Mouse (Mus musculus) lung, embryonic 15.5 days (tissue): ENCODE results near the gene Ddx28. TPM values are rescaled to one million over a fixed set of nuclear protein-coding genes. Genes with fewer than 3 reads are reported as not detected.

Source experiments
- ATAC-seq: fragments of 200-750 bp; cut with Nextera tagmentation; 2 replicates; pipeline ENCODE4 v1.8.0; 2017; ENCODE audit warnings: moderate number of reproducible peaks, borderline replicate concordance; ENCODE audit not compliant: low FRiP score, low TSS enrichment; ENCODE audit errors: extremely low read depth
- H3K27ac ChIP-seq: fragments of 300-500 bp; sonication (generic); 2 replicates; pipeline ENCODE4 v1.5.1; 2015; ENCODE audit warnings: moderate library complexity, mild to moderate bottlenecking, inconsistent platforms
- H3K27me3 ChIP-seq: fragments of 300-500 bp; sonication (generic); 2 replicates; pipeline ENCODE4 v1.6.1; 2015; ENCODE audit warnings: inconsistent platforms
- H3K36me3 ChIP-seq: fragments of 300-500 bp; sonication (generic); 2 replicates; pipeline ENCODE4 v1.6.1; 2015; ENCODE audit warnings: inconsistent platforms
- H3K4me1 ChIP-seq: fragments of 300-500 bp; sonication (generic); 2 replicates; pipeline ENCODE4 v1.6.1; 2015; ENCODE audit warnings: inconsistent platforms
- H3K4me2 ChIP-seq: fragments of 300-500 bp; sonication (generic); 2 replicates; pipeline ENCODE4 v1.6.1; 2015; ENCODE audit warnings: inconsistent platforms, mild to moderate bottlenecking, moderate library complexity
- H3K4me3 ChIP-seq: fragments of 300-500 bp; sonication (generic); 2 replicates; pipeline ENCODE4 v1.5.1; 2015; ENCODE audit warnings: mild to moderate bottlenecking, inconsistent platforms
- H3K9ac ChIP-seq: fragments of 300-500 bp; sonication (generic); 2 replicates; pipeline ENCODE4 v1.6.1; 2015; ENCODE audit warnings: inconsistent platforms
- H3K9me3 ChIP-seq: fragments of 300-500 bp; sonication (generic); 2 replicates; pipeline ENCODE4 v1.6.1; 2016; ENCODE audit warnings: inconsistent platforms
- WGBS: fragments of 180-500 bp; shearing (Covaris S2); methylation state at CpG from one replicate; pipeline ENCODE4 v1.1.7; 2015; 5-methylcytosine and 5-hydroxymethylcytosine counted together
- polyA plus RNA-seq: library from polyadenylated mRNA; unstranded; fragments of >200 nt; fragmentation: Nextera tagmentation; extraction: Ambion mirVana; gene quantifications from 2 replicates; pipeline ENCODE4 v1.2.1, GENCODE M21; 2015

The Ddx28 gene
- polyA plus RNA-seq, result 16.6 and 17.3 TPM in 2 replicates

DNA sequence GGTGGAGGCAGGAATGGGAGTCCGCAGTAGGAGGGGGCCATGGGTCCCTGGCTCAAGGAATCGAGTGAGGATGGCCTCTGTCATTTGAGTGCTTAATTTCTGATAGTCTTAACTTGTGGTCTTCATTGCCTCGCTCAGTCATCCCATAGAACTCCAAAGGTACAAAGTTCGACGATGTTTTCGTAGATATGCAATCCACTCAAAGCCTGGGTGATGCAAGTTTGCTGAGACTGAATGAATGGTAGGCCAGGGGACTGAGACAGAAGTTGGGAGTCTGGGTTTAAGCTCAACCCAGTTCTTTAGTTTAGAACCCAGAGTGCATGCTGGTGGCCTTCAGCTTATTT lies at the start of gene Ddx28:
Ddx28 (minus strand) TSS at position 240 of the 344 bp plus-strand sequence.
- Histone ChIP-seq H3K4me1 (peaks cover 11% of the 10 kb centered on the region), H3K4me2 (peak within 1 kb of the TSS; percentile 90), H3K9ac (peak within 1 kb of the TSS; percentile 89), H3K4me3 (peak within 1 kb of the TSS; percentile 86), H3K27ac (peak within 1 kb of the TSS; percentile 58), H3K36me3 (0 out of 2 replicates have a peak, but pooled peaks cover 5% of the 10 kb centered on the region), H3K9me3 (no peaks in the 10 kb centered on the region), H3K27me3 (no peaks in the 10 kb centered on the region)
- WGBS, result under 1% methylated on average over 6 of the region's 6 CpGs
- no peak for ATAC-seq

DNA sequence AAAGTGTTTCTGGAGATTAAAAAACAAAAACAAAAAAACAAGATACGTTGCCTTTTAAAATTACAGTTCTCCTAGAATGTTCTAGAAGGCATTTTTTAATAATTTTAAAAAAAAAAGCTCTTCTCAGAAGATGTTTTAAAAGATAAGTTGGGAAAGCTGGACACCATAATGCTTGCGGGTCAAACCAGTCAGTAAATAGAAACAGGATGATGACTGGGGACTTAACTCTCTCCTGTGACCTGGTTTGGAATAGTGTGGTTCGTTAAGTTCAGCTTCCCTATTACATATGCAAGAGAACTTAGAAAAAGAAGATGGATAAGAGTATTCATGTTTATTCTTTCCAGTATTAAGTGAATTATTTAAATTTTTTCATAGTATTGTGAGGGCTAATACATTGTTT lies 48.8 kb upstream of the Ddx28 start:
- WGBS, result 3% methylated on average over 3 of the region's 3 CpGs
- H3K4me1 ChIP-seq, result peaks cover 26% of the 10 kb centered on the region
- no peaks in the 10 kb centered on the region for H3K9me3 ChIP-seq
- no peak for ATAC-seq
- peak overlapping the region; percentile 86 for H3K9ac ChIP-seq
- H3K4me2 ChIP-seq, result peak overlapping the region; percentile 56
- no peaks in the 10 kb centered on the region for H3K36me3 ChIP-seq
- H3K4me3 ChIP-seq, result peak overlapping the region; percentile 77
- H3K27me3 ChIP-seq, result no peaks in the 10 kb centered on the region
- H3K27ac ChIP-seq, result no peak overlapping the region; the same call in 1 of the 2 replicates

DNA sequence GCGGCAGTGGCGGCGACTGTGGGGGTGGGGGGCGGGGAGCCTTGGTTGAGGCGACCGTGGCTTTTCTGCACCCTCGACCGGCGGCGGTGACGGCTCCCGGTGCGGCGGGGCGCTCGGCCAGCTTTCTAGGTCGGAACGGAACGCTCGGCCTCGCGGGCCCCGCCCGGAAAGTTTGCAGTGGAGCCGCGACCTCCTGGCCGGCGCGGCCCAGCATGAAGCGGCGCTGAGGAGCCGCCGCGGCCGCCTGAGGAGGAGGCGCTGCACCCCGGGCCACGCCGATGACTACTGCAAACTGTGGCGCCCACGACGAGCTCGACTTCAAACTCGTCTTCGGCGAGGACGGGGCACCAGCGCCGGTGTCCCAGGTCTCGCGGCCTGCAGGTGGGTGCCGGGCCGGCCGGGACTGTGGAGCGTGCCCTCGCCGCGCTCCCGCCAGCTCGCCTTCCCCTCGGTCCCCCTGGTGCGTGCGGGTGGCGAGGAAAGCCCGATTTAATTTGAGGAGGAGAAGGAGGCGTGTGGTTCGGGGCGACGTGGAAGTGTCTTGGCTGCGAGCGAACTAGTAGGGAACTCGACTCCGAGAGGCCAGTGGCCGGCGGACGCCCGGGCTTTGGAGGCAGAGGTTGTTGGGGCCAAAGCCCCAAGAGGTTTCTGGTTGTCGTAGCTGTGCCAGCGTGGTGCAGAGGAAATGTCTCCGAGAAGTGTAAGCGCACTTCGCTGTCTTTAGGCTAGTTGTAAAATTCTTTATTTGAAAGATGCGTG lies 48.1 kb upstream of the Ddx28 start:
- Histone ChIP-seq H3K27me3 (no peaks in the 10 kb centered on the region), H3K4me1 (peaks cover 26% of the 10 kb centered on the region), H3K9ac (peak overlapping the region; percentile 86), H3K36me3 (no peaks in the 10 kb centered on the region), H3K4me3 (peak overlapping the region; percentile 77), H3K4me2 (peak overlapping the region; percentile 56), H3K9me3 (no peaks in the 10 kb centered on the region), H3K27ac (peak overlapping the region; percentile 95)
- under 1% methylated on average over 76 of the region's 83 CpGs for WGBS
- ATAC-seq, result peak; percentile 81

DNA sequence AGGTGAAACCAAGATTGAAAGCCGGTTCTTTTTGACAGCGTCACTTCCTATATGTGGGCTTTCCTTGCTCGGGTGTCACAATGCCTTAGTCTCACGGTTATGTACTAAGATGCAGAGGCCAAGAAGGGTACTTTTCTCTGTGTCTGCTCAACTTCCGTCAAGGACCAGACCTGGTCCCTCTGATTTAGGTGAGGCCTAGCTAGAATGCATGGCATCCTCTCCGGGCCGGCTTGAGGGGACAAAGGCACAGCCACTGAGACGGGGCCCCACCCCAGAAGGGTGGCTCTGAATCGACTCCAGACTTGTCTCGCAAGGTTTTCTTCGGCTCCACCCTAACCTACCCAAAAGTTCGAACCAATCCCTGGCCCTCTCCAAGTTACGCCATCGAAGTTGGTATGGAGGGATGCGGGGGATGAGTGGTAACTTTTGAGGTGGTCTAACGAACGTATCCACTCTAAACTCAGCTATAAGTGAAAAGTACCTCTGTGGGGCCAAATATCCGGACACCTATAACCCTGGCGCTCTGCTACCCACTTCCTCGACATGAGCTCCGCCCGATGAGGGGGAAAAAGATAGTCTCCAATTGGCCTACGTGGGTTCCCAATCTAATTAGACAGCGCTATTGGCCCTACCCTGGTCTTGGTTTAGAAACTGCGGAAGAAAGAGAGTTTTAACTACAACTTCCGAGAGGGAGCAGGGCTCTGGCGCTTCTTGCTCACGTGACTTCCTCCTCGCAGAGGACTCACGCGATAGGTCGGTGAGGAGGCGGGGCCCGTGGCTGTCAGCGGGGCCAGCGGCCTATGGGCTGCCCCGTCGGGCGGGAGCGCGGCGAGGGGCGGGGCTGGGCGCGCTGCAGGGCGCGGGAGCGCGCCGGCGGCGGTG lies 47.3 kb upstream of the Ddx28 start, which contains the start of gene Nfatc3:
Nfatc3 (plus strand) TSS at position 110 of the 882 bp plus-strand sequence.
- peak within 1 kb of the TSS; percentile 72 for H3K4me2 ChIP-seq
- H3K27ac ChIP-seq, result peak within 1 kb of the TSS; percentile 95
- ATAC-seq, result peak; percentile 99
- H3K9me3 ChIP-seq, result no peaks in the 10 kb centered on the region
- H3K4me1 ChIP-seq, result peaks cover 26% of the 10 kb centered on the region
- H3K27me3 ChIP-seq, result no peaks in the 10 kb centered on the region
- under 1% methylated on average over 43 of the region's 52 CpGs for WGBS
- H3K9ac ChIP-seq, result peak within 1 kb of the TSS; percentile 86
- H3K36me3 ChIP-seq, result 0 out of 2 replicates have a peak, but pooled peaks cover 2% of the 10 kb centered on the region
- peak within 1 kb of the TSS; percentile 77 for H3K4me3 ChIP-seq

DNA sequence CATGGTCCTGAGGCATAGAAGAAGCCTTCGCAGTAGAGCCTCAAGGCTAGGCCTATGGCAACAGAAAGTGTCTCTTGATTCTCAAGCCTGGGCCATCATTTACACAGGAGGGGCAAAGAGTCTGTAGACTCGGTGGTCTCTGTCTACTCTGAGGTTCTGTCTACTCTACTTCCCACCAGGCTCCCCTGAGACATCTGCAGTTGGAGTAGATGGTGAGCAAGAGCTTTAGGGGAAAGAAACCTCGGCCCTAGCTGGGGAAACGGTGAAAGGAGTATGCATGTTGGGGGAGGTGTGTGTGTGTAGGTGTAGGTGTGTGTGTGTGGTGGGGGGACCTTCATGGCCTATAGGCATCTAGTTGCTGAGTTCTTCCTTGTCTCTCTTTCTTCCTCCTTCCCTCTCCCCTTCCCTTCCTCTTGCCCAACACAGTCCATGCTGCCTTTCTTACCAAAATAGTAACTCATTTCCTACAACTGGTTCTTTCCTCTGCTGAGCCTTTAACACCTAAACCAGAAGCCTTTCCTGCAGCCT lies 44.8 kb upstream of the Ddx28 start:
- Histone ChIP-seq H3K27ac (no peak overlapping the region), H3K9ac (no peak overlapping the region), H3K27me3 (no peaks in the 10 kb centered on the region), H3K4me2 (no peak overlapping the region), H3K9me3 (no peaks in the 10 kb centered on the region), H3K4me1 (peaks cover 16% of the 10 kb centered on the region), H3K4me3 (no peak overlapping the region), H3K36me3 (0 out of 2 replicates have a peak, but pooled peaks cover 7% of the 10 kb centered on the region)
- 87% methylated on average over 4 of the region's 4 CpGs for WGBS
- ATAC-seq, result no peak

DNA sequence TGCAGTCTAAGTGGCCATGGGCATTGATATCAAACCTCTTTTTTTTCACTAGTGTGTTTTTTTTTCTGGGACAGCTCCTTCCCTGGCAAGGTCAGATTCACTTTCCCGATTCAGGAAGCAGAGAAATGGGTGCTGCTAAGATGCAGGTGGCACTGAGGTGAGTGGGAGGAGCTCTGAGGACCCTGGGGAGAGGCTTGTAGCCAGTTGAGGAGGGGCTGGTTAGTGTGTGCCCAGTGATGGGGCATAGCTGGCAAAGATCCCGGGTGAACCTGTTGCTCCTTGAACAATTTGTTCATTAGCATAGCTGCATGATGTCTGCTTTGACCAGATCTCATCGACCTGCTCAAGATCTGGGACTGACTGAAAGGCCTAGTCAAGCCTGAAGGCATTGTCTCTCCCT lies 43.4 kb upstream of the Ddx28 start:
- Histone ChIP-seq H3K4me1 (peaks cover 9% of the 10 kb centered on the region), H3K9me3 (no peaks in the 10 kb centered on the region), H3K4me3 (no peak overlapping the region), H3K36me3 (0 out of 2 replicates have a peak, but pooled peaks cover 7% of the 10 kb centered on the region), H3K9ac (no peak overlapping the region), H3K4me2 (no peak overlapping the region), H3K27me3 (no peaks in the 10 kb centered on the region), H3K27ac (no peak overlapping the region)
- ATAC-seq, result no peak
- WGBS, result 54% methylated on average over 3 of the region's 3 CpGs

DNA sequence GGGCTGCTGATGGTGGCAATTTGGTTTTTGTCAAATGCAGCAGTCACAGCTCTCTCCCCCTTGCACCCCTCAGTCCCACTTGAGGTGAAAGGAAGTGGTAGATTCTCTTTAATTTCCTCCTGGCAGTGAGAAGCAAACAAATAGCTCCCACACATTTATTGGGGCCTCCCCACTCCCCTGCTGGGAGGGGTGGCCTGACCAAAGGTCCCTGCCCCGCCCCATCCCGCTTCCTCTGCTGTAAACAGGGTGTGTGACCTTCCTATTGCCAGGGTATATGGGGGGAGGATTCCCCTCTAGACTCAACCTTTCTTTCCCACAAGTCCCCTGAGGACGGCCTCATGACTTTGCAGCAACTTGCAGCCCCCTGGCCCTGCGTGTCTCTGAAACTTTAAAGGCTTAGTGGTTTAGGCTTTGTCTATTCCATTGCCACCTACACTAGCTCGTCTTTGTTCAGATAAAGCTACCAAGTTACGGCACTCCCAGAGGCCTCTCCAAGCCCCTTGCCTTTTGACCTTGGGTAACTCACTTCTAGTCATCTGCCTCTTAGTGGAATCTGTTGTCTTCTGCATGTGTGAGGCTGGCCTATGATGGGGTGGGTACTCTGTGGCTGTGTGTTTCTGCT lies 42.6 kb upstream of the Ddx28 start:
- no peak overlapping the region for H3K4me3 ChIP-seq
- no peak for ATAC-seq
- no peak overlapping the region for H3K9ac ChIP-seq
- H3K27ac ChIP-seq, result no peak overlapping the region
- H3K36me3 ChIP-seq, result 0 out of 2 replicates have a peak, but pooled peaks cover 7% of the 10 kb centered on the region
- H3K4me2 ChIP-seq, result no peak overlapping the region
- peaks cover 9% of the 10 kb centered on the region for H3K4me1 ChIP-seq
- H3K27me3 ChIP-seq, result no peaks in the 10 kb centered on the region
- H3K9me3 ChIP-seq, result no peaks in the 10 kb centered on the region
- 55% methylated on average over 6 of the region's 6 CpGs for WGBS

DNA sequence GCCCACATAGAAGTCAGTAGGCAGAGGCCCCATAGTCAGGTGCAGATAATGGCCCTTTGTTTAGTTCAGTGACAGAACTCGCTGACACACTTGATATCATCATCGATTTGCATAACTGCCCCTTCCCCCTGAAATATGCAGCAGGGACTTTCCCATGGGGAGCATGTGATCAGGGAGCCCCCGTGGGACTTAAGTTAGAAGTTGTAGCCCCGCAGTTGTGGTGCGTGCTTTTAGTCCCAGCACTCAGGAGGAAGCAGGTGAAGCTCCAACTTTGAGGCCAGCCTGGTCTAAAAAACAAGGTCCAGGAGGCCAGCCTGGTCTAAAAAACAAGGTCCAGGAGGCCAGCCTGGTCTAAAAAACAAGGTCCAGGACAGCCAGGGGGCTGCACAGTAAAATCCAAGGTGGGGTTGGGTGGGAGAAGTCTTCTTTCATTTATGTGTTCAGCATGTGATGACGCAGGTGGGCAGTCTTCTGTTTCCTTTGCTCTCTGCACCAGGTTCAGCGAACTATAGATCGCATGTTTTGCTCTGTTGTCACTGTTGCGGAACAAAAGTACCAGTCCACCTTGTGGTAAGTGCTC lies 40.9 kb upstream of the Ddx28 start:
- Histone ChIP-seq H3K9me3 (no peaks in the 10 kb centered on the region), H3K4me3 (no peak overlapping the region), H3K27ac (no peak overlapping the region), H3K36me3 (0 out of 2 replicates have a peak, but pooled peaks cover 7% of the 10 kb centered on the region), H3K4me2 (no peak overlapping the region), H3K4me1 (no peaks in the 10 kb centered on the region), H3K9ac (no peak overlapping the region), H3K27me3 (no peaks in the 10 kb centered on the region)
- no peak for ATAC-seq
- WGBS, result 88% methylated on average over 9 of the region's 9 CpGs

DNA sequence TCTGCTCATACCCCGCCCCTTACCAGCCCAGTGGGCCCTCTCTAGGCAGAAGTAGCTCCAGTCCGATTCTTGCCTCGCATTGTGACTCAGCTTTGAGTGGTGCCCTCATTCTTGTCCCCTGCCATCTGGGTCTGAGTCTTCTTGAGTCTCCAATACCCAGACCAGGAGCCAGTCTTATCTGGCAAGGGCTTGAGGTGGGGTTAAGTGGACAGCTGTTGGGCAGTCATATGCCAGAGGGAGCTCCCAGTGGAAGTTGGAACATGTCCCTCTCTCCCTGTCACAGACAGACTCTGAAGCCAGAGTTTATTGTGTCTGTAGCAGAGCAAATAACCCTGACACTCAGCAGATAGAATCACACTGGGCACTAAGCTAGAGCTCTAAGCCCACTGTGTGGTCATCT lies 39.4 kb upstream of the Ddx28 start:
- no peak overlapping the region for H3K9ac ChIP-seq
- no peaks in the 10 kb centered on the region for H3K4me1 ChIP-seq
- H3K9me3 ChIP-seq, result no peaks in the 10 kb centered on the region
- H3K4me3 ChIP-seq, result no peak overlapping the region
- H3K4me2 ChIP-seq, result no peak overlapping the region
- no peak for ATAC-seq
- peaks cover 7% of the 10 kb centered on the region; the same call in 1 of the 2 replicates for H3K36me3 ChIP-seq
- no peaks in the 10 kb centered on the region for H3K27me3 ChIP-seq
- WGBS, result 85% methylated on average over 3 of the region's 3 CpGs
- H3K27ac ChIP-seq, result no peak overlapping the region

DNA sequence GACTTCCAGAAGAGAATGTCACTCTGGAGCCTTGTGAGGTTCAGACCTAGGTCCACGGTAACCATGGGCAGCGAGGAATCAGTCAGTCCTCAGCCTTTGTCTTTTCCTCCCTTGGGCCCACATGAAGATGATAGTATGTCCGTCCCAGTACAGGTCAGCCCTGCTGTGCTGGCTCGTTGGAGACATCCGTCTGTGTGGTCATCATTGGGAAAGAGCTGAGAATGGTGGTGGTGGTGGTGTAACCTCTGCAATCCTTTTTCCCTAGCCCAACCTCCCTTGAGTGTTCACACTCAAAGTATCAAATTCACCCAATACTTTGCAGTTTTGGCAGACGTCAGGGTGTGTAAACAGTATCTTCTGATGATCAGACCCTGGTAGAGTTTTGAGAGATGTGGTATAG lies 38.2 kb upstream of the Ddx28 start:
- Histone ChIP-seq H3K4me2 (no peak overlapping the region), H3K4me1 (no peaks in the 10 kb centered on the region), H3K36me3 (peaks cover 10% of the 10 kb centered on the region; the same call in 1 of the 2 replicates), H3K27me3 (no peaks in the 10 kb centered on the region), H3K27ac (no peak overlapping the region), H3K9ac (no peak overlapping the region), H3K4me3 (no peak overlapping the region), H3K9me3 (no peaks in the 10 kb centered on the region)
- 85% methylated on average over 6 of the region's 6 CpGs for WGBS
- ATAC-seq, result no peak
